Mouse (Mus musculus) spleen, postnatal 4 days (tissue): Measurements from ENCODE around the gene Zfp975.
"Not testable (repeated sequence)": the region's sequence is repeated elsewhere in the genome, so short reads cannot be mapped to it uniquely, and the experiment has no call there.

ENCODE experiments used
- DNase-seq, 2 experiments: peaks; one replicate each; pipeline ENCODE4 v3.0.0; 2022; ENCODE audit warnings: low spot score in 2 of 2

The Zfp975 gene

DNA sequence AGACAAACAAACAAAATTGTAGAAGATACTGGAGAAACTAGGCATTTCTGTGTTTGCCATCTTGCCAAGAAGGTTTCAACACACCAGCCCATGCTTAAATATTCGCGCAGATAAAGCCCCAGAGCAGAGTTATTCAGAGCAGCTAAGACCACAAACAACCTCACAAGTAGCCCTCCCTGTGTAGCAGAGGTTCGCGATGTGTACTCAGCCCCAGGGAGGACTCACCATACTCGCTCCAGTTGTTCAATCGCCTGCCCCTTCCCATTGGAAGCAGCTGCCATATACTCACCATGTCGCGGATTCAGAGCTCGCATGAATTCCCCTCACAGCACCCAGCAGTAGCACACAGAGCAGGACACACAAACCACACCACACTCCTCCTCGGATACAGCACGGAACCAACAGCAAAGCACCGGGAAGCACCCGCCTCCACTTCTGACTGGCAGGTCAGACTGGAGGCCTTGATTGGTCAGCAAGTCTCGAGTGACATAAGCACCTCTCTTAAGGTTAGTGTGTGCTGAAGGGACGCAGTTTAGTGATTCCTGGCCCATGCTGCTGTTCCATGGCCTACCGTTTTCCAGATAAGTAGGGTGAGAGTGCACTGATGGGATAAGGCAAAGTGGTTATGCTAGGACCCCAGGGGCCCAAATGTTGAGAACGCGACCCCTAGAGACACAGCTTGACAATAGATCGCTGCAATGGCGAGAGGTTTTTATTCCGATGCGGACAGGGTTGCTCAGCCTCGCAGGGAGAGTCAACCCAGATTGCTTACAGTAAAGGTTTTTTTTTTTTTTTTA, at the start of gene Zfp975:
Gene Zfp975 (minus strand): TSS at position 381 of the 797 bp plus-strand sequence.
- DNase-seq, result peak; percentile 57 to 70

- no peak for DNase-seq
These were observed 46.1 kb upstream of the Zfp975 start for GRCm38 (mm10) chr7:42738536-42739210.

DNA sequence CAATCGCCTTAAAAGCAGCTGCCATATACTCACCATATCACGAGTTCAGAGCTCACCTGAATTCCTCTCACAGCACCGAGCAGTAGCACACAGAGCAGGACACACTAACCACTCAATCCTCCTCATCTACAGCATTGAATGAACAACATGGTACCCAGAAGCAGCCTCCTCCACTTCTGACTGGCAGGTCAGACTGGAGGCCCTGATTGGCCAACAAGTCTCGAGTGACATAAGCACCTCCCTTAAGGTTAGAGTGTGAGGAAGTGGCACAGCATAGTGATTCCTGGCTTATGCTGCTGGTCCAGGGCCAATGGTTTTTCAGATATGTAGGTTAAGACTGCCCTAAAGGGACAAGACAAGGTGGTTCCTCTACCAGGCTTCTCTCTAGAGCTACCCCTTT, 34.4 kb upstream of the Zfp975 start, which contains the start of gene Gm17067:
Gene Gm17067 (minus strand): TSS at position 101 of the 400 bp plus-strand sequence.
- not testable (repeated sequence) for DNase-seq

- not testable (repeated sequence) for DNase-seq
These were observed 709 bp upstream of the Zfp975 start for GRCm38 (mm10) chr7:42693251-42693650.

DNA sequence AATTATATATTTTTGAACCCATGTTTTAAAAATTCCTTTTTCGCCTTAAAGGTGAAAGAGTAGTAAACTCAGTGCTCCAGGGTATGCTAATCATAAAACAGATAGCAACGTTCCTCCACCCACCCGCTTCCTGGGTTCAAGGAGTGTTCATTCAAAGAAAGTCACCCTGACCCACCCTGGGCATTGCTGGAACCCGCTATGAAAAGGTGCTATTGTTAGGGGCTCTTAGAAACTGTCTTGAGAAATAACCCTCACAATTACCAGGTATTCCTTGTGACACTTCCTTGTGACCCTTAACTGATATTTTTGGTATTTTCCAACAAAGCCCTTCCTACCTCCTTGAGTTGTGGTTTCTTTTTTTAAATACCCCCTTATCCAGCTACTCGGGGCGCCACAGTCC, 12.5 kb downstream of the Zfp975 start:
- DNase-seq, result not testable (repeated sequence)

DNA sequence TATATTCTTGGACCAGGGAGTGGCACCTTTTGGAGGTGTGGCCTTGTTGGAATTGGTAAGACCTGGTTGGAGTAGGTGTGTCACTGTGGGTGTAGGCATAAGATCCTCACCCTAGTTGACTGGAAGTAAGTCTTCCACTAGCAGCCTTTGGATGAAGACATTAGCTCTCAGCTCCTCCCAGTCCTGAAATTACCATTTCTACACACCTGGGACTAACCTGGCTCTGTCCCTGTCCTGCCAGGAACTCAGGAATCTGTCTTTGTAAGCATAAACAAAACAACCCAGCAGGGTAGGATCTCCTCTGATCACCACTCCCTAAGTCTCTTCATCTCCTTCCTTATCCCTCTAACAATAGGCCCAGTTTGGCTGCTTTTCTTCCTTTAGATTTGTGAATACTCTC, 12.9 kb downstream of the Zfp975 start:
- DNase-seq, result not testable (repeated sequence)

DNA sequence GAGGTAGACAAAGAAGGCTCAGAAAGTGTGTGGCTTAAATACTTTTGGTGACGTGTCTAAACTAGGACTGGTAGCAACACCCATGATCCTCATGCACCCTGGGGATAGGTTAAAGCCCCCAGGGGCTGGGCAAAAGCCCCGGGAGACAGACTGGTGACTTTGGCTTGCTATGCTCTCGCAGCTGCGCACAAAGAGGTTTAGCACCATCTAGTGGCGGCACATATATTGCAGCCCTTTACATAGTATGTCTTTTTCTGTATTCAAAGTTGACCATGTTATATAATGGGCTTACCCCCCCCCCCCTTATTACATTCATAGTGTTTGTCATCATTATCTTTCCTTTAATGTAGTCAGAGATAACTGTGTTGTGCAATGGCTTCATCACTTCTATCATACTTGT, 32.4 kb downstream of the Zfp975 start:
- DNase-seq, result peak in 1 of 2 experiments; percentile 61

- DNase-seq, result not testable (repeated sequence)
These were observed 37.3 kb downstream of the Zfp975 start for GRCm38 (mm10) chr7:42655211-42655610.

DNA sequence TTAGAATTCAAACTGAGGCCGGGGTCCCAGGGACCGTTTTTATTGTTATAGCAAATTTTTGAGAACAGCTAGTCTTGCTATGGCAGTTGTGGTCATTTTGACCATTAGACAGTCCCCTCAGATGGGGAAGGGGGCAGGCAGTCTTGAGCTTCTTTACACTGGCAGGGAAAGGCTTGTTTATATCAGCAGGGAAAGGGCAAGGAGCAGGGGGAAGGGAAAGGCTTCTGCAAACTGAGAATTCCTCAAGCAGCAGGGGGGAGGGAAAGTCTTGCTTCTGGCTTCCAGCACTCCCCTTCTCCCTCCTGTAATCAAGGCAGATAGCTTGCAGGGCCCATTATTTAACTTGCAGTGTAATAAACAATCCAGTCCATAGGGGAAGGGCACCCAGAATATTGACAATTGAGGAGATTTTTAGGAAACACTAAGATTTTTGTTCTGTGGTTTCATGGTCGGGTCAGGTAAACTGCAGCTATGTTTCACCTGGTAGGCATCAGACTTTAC, 49.4 kb downstream of the Zfp975 start:
- DNase-seq, result not testable (repeated sequence)

DNA sequence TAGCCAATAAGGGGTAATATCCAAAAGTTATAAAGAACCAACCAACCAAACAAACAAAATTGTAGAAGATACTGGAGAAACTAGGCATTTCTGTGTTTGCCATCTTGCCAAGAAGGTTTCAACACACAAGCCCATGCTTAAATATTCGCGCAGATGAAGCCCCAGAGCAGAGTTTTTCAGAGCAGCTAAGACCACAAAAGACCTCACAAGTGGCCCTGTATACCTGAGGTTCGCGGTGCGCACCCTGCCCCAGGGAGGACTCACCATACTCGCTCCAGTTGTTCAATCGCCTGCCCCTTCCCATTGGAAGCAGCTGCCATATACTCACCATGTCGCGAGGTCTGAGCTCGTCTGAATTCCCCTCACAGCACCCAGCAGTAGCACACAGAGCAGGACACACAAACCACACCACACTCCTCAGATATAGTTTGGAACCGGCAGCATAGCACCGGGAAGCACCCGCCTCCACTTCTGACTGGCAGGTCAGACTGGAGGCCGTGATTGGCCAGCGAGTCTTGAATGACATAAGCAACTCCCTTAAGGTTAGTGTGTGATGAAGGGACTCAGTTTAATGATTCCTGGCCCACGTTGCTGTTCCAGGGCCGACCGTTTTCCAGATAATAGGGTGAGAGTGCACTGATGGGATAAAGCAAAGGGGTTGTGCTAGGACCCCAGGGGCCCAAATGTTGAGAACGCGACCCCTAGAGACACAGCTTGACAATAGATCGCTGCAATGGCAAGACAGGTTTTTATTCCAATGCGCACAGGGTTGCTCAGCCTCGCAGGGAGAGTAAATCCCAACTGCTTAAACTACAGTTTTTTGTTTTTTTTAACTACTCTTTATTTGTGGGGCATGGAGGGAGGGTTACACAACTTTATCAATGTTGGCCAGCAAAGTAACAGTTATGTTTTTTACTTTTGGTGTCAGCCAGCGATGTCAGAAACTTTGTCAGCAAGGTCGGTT, 50.1 kb downstream of the Zfp975 start, which contains the start of gene Zfp976:
Gene Zfp976 (minus strand): TSS at position 437 of the 964 bp plus-strand sequence.
- DNase-seq, result peak; percentile 33 to 62

DNA sequence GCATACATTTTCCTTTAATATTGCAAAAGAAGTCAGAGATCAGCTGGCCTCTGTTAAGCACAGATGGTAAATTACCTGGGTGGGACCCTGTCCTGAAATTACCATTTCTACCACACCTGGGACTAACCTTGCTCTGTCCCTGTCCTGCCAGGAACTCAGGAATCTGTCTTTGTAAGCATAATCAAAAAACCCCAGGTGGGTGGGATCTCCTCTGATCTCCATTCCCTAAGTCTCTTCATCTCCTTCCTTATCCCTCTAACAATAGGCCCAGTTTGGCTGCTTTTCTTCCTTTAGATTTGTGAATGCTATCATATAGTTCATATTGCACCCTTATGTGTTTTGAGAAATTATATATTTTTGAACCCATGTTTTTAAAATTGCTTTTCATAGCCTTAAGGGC, 61.5 kb downstream of the Zfp975 start:
- DNase-seq, result not testable (repeated sequence)
